Mouse (Mus musculus) MN1 (cell line): ENCODE data around the gene Mme.

ENCODE experiments used
- DNase-seq: peaks from one replicate; pipeline ENCODE4 v3.0.0-alpha.2; 2016; ENCODE audit warnings: low spot score

The Mme gene

DNA sequence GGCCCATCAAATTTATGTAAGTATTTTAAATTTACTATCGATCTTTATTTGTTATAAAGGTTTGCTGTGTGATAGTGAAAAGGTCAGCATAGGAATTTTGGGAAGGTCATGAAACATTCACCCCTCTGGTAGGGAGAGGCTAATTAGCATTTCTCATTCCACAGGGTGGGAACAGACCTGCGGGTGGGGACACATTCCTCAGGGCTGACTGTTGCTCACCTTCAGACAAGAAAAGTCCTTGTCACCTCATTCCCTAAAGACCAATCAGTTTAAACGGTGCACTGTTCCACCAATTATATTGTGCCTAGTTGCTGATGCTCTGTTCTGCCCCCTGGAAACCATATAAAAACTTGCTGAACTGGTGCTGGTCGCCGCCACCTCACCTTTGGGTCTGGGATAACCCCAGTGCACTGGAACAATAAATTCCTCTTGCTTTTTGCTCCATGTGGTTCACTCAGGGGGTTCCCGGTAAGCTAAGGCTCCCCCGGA is at the start of gene Mme:
Gene Mme (plus strand): TSS at position 439 of the 489 bp plus-strand sequence.
- no peak for DNase-seq

DNA sequence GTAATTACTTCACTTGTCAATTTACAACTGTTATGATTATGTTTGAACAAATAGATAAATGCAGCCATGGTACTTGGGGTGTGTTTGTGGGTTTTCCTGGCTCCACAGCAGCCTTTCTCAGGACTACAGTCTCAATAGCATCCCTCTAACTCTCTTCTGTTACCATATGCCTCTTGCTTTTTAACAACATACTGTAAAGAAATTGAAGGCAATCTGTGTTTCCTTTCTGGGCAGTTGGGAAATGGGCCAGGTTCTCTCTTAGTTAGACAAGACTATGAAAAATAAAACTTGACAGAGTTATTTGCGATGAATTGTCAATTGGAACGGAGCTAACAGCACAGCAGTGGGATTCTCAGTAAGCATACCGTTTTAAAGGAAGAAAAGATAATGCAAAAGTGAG is 44.8 kb upstream of the Mme start:
- no peak for DNase-seq

DNA sequence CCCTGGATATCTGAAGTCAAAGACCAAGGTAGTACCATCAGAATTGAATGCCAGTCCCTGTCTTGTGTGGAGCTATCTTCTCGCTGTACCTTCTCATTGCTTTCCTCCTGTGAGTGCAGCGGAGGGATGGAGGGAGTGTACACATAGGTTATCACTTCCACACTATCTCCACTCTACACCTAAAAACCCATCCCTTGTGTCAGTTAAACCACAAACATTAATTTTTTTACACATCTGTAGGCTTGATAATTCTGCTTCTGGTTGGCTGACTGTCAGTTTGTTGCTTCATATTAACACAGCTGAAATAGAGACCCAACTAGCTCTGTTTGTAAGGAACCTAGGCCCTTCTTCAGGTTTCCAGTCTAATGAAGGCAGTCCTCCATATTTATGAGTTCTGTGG is 43.3 kb upstream of the Mme start:
- no peak for DNase-seq

DNA sequence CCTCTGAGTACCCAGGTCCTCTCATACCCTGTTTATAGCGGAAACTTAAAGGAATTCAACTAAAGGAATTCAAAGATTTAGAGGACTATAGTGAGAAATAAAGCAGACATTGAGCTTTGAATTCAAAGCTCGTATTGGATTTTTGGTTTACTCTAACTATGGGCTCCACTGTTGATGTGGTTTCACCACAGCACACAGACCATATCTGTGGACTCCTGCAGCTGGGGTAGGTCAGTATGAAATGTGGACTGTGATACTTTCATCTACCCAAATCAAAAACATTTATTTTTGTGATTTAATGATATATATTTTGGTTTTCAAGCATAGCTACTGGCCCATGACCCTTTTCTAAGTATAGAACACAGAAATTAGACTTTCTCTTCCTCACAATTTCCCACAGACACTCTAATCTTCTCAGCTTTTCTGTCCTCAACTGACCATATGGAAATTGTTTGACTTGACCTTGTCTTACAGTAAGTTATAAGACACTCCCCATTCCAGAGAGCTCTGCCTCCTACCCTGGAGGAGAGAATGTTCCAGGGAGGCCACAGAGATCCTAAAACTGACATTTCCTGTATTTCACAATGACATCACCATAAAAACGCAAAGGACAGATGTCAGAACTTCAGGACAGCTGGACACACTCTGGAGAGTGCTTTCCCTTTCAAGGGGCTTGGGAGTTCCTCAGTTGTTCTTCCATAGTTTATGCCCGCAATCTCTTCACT is 19.3 kb upstream of the Mme start:
- DNase-seq = no peak

DNA sequence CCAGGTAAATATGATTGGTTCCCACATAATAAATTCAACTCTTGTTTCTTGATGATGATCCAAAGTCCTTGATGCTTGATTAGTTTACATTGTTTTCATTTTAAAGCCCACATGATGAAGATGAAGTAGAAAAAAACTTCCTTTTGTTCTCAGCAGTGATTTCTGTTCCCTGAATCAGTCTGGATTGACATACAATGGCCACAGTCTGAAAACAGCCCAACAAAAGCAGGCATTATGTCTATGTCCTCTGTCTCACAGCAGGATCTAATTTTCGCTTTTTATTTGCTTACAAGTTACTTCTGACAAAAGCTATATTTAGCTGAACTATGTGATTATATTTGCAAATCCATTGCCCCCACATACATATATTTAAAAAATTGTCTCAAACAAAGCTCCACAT is 17.7 kb upstream of the Mme start:
- DNase-seq = no peak

DNA sequence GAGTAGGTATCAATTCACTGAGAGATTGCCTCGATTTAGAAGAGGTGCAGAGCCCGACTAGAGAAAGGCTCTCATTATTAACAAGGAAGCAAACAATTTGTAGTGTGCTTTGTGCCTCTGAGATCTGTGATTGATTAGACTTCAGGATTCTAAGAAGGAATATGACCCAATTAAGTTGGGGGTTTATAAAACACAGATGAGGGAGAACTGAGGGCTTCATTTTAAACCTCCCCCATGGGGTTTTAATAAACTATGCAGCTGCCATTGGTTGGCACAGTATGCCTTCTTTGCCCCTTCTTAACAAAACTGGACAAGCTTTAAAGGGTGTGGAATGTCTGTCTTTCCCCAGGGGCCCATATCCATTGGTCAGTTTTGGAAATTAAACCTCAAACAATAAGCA is 5.4 kb upstream of the Mme start:
- no peak for DNase-seq

DNA sequence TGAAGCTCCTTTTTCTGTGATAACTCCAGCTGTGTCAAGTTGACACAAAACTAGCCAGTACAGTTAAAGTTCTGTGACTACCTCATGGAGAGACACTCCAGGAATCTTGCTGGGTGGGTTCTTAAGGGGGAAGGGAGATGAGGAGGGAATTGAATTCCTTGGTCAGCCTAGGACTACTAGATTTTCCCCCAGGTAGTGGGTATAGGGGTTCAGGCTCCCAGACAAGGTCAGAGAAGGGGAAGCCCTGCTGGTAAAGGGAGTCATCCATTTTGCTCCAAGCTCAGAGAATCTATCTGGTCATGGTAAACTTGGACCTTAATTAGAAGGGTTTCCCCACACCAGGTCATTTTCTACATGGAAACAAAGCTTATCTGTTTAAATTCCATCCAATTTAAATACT is 2.4 kb downstream of the Mme start:
- no peak for DNase-seq

DNA sequence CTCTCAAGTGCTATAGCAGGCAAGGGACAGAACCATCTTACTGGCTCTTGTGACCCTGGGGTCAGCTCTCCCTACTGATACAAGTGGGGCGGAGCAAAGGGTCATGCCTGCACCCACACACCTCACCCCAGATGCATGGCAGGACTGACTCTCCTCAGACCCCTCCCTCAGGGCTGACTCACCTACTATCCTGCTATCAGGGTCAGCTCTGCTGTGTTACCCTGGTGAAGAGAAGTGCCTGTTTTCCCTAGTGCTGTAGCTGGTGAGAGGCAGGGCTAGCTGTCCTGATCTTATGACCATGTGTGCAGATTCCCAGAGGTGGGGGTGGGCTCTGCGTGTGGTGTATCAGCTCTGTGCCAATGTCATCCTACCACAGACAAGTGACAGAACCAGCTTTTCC is 30.8 kb downstream of the Mme start:
- DNase-seq = no peak

DNA sequence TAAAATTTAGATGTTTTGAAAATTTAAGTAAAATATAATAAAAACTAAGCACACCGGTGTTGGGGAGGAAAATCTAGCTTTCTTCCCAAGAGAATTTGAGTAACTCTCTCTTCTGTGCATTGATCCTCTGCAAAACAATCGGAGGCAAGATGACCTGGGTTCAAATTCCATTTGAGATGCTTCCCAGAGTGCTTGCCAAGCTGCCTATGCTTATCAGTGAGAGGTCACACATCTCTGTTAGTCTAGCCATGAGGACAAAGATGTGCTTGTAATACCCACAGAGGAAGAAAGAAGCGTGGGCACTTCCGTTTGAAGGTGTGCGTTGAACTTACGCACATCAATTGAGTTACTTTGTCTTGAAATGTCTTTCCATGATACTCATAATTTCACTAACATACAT is 53.0 kb downstream of the Mme start:
- no peak for DNase-seq

DNA sequence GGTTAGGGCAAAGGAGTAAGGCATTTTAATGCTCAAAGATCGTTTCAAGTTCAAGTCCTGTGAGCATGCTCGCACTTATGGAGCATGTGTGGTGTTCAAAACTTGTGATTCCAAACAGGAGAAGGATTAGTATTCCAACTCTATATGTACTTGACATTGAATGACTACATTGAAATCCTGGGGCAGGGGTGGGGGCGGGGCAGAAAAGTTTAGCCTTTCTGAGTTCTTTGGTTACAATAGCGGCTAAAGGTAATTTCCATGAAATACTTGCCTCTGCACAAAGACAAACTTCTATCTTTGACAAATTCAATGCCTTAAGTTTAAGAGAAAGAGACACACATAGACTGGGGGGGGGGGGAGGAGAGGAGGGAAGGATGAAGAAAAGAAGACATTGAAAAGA is 53.5 kb downstream of the Mme start:
- no peak for DNase-seq

DNA sequence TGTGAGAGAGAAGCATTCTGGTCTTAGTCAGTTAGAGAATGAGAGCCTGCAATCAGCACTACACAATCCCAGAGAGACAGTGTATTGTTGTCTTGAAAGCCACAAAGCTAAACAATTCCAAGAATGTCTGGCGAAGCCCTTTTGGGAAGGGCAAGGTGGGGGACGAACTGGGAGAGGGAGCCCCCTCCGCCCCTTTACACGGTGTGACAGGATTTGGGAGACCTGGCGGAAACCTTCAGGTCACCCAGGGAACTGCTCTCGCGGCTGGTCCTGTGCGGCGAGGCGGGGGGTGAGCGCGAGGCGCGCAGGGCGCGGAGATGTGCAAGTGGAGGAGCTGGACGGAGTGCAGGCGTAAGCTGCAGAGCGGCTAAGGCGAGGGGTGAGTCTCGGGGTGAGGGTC is 53.9 kb downstream of the Mme start:
- DNase-seq = no peak

DNA sequence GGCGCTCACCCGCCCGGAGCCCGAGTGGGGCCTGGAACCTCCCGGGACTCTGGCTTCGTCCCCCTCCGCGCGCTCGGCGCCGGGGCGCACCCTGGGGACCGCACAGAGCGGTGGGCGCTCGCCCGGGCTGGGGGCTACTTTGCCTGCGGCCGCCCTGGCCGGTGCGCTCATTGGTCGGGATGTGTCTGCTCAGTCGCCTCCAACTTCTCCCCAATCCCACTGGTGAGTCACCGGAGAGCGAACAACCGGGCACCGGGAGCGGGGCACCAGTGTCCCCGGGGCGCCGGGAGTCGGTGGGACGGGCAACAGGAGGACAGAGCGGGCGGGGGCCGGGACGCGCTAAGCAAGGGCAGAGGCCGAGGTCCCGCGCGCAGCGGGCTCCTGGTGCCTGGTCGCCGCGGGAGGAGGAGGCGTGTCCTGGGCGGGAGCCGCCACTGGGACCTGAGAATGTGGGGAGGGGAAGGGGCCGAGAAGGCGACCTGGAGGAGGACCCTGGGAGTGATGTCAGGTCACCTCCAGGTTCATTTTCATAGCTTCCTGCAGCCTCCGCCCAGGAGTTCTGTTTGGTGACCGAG is 54.4 kb downstream of the Mme start:
- DNase-seq = no peak

DNA sequence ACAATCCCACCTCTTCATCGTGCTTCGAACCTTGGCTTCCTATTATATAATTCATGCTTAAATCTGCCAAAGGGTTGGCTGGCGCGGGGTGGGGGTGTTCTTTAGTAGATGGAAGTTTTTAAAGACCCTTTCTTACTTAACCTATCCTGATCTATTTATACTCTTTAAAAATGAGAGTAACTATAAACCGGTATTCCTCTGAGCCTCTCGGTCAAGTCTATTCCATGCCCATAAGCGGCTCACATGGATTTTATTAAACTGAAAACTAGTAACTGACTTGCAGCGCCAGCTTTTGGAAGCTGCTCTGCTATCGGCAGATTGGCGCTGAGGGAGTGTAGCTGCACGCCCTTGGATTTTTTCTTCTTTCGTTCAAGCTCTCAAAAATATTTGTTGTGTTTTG is 55.1 kb downstream of the Mme start:
- no peak for DNase-seq

DNA sequence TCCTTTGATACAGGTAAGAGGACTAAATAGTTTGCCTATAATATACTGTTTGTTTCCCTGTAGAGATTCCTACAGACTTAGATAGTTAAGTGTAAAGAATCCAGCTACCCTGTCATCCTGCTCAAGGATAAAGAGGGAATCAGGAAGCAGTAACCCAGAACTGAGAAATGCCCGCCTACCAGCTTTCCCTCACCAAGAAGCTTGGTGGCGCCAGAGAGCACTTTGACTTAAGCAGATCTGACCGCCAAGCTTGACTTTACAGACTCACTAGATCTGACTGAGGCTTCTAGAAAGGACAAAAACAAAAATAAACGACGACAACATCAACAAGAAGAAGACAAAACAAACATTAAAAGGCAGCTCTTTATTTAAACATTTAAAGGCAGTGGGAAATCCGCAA is 56.5 kb downstream of the Mme start:
- no peak for DNase-seq

DNA sequence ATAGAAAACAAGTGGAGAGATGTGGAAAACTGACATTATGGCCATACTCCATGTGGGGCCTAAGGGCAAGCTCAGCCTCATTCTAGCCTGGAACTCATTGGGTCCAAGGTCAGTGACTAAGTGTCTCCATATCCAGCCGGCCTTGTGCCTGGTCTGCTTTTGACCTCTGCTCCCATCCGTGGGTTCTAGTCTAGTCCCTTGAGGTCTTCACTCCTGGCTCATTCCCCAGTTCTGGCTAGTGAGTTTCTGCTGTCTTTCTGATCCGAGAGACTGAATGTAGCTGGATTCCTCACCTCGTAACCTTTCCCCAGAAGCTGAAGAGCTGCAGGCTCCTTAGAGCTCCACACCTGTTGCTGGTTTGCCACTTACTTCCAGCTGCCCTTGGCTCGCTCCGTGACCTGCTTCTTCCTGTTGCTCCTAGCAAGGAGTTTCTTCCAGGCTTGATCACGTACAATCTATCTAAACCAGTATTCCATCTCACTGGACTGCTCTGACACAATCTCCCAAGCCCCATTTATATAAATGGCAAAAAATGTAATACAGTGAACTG is 73.9 kb downstream of the Mme start:
- DNase-seq = no peak

DNA sequence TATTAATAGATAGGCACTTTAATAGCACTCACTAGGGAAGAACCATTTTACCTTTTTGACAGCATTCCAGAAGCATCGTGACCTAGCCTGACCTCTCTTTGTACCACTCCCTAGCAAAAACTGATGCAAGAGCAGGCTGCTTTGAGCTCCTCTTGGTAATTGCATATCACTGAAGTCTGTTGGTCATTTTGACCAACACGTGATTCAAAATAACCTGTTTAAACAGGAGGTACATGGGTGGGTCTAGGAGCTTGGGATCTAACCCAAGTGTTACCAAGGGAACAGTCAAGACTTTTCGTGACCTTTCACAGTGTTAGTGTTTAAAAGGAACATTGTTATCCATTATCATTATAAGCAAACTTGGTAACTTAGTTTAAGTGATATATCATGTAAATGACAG is 76.2 kb downstream of the Mme start:
- no peak for DNase-seq

DNA sequence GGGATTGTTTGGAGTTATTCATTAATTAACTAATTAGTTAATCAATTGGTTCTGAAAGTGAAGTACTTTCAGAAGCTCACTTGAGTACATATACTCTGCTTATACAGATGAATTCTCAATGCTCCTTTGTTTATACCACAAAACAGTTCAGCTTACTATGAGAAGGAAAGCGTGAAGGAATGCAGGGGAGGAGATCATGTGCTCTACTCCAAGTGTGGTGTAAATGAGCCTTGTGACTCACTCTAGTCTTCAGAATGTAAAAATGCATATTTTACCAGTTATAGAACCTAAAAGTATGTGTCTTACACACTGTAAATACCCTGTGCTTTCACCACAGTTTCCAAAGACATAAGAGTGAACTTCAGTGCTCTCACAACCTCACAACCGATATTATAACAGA is 84.3 kb downstream of the Mme start:
- no peak for DNase-seq

DNA sequence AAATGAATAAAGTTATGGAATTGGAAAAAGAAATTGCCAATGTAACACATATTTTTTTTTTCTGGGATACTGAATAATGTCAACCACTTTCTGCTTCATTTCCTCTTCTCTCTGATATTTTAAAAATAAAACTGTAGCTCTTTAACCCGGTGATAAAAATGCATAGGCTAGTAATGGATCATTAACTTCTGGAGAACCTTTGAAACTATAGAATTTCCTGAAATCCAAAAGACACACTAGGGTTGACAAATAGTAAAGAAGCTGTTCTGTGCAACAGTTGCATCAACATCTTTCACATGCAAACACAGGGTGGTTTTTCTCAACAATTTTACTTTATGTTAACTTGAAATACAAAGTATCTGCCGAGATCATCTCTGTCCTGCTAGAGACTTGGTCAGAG is 98.8 kb downstream of the Mme start:
- DNase-seq = no peak

DNA sequence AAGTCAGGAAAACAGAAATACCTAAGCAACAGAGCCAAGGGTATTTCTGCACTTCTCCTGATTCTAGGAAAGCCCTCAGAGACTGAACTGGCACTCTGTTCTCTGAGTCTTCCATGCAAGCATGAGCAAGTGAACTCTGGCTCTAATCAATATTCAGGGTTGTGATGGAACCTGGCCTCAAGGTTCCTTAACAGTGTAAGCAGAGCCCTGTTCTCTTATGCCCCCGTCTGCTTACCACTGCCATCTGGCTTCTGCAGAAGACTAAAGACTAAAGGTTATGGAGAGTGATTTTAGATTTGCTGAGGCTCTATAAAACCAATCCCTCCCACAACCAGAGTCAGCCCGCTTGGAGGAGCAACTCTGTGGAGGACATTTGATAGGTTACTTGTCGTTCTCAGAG is 99.2 kb downstream of the Mme start:
- no peak for DNase-seq

DNA sequence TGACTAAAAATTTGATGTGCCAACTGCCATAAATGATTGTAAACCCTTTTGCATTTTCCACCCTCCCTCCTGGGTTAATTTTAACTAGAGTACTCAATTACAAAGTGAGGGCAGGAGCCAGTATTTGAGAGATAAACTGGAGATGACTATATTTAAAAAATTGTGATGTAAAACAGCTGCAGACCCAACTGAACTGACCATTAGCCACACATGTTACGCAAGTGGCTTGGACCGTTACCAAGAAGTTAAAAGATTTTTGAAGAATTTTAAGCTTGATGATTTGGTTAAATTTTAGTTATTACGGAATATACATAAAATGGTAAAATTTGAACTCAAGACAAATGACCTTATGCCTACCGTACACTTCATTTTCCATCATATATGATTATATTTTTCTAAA is 100.1 kb downstream of the Mme start:
- DNase-seq = no peak

DNA sequence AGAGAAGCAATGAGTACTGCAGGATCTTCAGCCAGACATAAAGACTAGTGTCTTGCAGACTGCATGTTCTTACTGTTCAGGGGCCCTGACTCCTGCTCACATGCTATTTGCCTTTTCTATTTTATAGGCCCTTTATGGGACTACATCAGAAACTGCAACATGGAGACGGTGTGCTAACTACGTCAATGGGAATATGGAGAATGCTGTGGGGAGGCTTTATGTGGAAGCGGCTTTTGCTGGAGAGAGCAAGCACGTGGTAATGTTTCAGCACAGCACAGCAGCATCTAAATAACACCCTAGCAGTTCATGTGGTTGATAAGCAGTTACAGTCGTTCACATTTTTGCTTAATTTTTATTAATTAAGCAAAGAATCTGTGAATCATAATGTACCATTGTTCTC is 103.7 kb downstream of the Mme start:
- DNase-seq = no peak

DNA sequence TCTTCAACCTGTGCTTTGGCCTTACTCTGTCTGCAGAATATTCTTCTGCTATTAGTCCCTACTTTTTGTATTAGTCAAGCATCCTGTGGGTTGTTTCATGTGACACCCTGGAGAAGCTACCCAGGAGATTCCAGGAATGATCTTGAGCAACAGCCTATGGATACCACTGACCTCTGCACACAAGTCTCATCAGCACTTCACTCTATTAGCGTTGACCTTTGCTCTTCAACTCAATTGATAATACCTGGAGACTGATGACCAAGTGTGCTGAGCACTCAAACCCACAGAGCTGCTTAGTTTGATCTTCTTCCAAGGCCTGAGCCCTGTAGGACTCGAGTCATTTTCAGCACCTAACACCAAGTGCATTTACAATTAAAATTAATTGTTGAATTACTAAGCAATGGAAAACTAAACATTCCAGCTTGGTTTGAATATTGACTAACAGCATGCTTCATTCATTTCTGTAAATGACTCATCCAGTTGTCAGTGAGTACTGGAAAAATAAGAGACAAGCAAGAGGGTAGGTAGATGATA is 107.6 kb downstream of the Mme start:
- DNase-seq = no peak

DNA sequence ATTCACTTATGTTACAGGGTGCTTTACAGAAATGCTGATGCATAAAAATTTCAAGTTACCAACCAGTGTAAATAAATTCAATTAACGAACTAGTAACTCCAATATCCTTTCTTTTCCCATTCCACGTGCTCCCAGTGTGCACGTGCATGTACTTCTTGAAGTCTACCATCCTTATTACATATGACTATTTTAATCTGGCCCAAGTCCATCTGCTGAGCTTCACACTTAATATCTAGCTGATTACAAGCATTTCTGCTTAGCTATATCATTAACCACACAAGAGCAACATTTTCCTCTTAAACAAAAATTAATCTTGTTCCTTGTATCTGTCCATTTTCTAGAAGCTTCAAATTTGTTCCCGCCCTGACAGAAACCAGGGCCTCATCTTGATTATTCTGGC is 108.9 kb downstream of the Mme start:
- no peak for DNase-seq

DNA sequence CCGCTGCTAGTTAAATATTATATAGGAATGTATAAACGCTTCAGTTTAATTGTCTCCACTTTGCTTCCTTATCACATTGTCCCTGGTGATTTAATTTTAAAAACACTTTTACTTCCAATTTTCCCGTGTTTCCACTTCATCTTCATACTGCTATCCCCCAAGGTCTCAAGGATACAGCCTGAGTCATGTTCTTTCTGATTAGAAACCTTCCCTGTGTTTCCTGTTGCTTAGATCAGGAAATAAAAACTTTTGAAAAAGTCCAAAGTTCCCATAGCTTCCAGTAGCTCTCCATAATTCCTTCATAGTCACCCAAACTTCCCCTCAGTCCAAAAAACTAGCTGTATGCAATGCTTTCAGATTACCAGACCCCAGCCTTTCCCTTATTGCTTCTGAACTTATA is 109.4 kb downstream of the Mme start:
- no peak for DNase-seq
